Mouse (Mus musculus) embryo, embryonic 11.5 days (tissue): Measurements from ENCODE around the gene Rasl10b.
A peak's percentile ranks its signal among the peaks of the same experiment; 100 is the strongest.

ENCODE experiments used
- DNase-seq: peaks from one replicate; pipeline ENCODE4 v3.0.0-alpha.2; 2012; ENCODE audit warnings: low read depth, low spot score

Rasl10b gene

GRCm38 (mm10) chr11:83409087-83409754 is at the start of gene Rasl10b:
Rasl10b (plus strand) TSS chr11:83409137.
- no peak for DNase-seq

- DNase-seq = no peak
Measured at GRCm38 (mm10) chr11:83364656-83365055, 44.3 kb upstream of the Rasl10b start.

GRCm38 (mm10) chr11:83371267-83371666 is 37.7 kb upstream of the Rasl10b start:
- DNase-seq = no peak

GRCm38 (mm10) chr11:83379745-83380341 is 29.1 kb upstream of the Rasl10b start:
- DNase-seq = no peak

- DNase-seq = no peak
Measured at GRCm38 (mm10) chr11:83382876-83383531, 25.9 kb upstream of the Rasl10b start.

- no peak for DNase-seq
Measured at GRCm38 (mm10) chr11:83383532-83383887, 25.4 kb upstream of the Rasl10b start.

GRCm38 (mm10) chr11:83393062-83393461 is 15.9 kb upstream of the Rasl10b start:
- DNase-seq = no peak

- DNase-seq = no peak
Measured at GRCm38 (mm10) chr11:83394802-83395439, 14.0 kb upstream of the Rasl10b start.

GRCm38 (mm10) chr11:83397626-83398025 is 11.3 kb upstream of the Rasl10b start:
- DNase-seq = no peak

GRCm38 (mm10) chr11:83398724-83399123 is 10.2 kb upstream of the Rasl10b start:
- DNase-seq = no peak

- no peak for DNase-seq
Measured at GRCm38 (mm10) chr11:83403787-83404186, 5.2 kb upstream of the Rasl10b start.

GRCm38 (mm10) chr11:83406391-83406790 is 2.5 kb upstream of the Rasl10b start:
- DNase-seq = no peak

- DNase-seq = no peak
Measured at GRCm38 (mm10) chr11:83408242-83408641, 695 bp upstream of the Rasl10b start.

- no peak for DNase-seq
Measured at GRCm38 (mm10) chr11:83409792-83410291, 905 bp downstream of the Rasl10b start.

GRCm38 (mm10) chr11:83410510-83410909 is 1.6 kb downstream of the Rasl10b start:
- DNase-seq = no peak

GRCm38 (mm10) chr11:83417080-83417479 is 8.1 kb downstream of the Rasl10b start:
- peak; percentile 62 for DNase-seq

- no peak for DNase-seq
Measured at GRCm38 (mm10) chr11:83417708-83418107, 8.8 kb downstream of the Rasl10b start.

GRCm38 (mm10) chr11:83418566-83418965 is 9.6 kb downstream of the Rasl10b start:
- DNase-seq = no peak

- DNase-seq = no peak
Measured at GRCm38 (mm10) chr11:83420338-83420737, 11.4 kb downstream of the Rasl10b start.

- peak; percentile 72 for DNase-seq
Measured at GRCm38 (mm10) chr11:83421305-83421704, 12.4 kb downstream of the Rasl10b start.

GRCm38 (mm10) chr11:83424681-83425080 is 15.7 kb downstream of the Rasl10b start:
- DNase-seq = peak; percentile 68

GRCm38 (mm10) chr11:83426964-83427363 is 18.0 kb downstream of the Rasl10b start:
- DNase-seq = no peak
